Mouse (Mus musculus): ENCODE results near the gene Astl. TPM values are rescaled to one million over a fixed set of nuclear protein-coding genes. Genes with fewer than 3 reads are reported as not detected.

Astl gene
- polyA plus RNA-seq, 1 experiment from 2014 or later = not detected

GRCm38 (mm10) chr2:127391323-127391722 is 52.9 kb downstream of the Astl start:
- no peak for ATAC-seq
- POLR2A ChIA-PET = interaction anchor here (0.9 kb wide), 1 partner anchor 20 kb away, joined by 3 read pairs; no protein-coding TSS in a partner anchor
- DNase-seq (ENCODE audit: low read depth, low spot score) = no peak
- TF ChIP-seq CTCF (IDR thresholded peaks at IDR 0.05) = no peak
- in situ Hi-C loops (cut with MboI; ENCODE audit: low pct_unique_long_range_greater_than_20kb) = no loop called here
- H3K27me3 ChIP-seq = peaks cover 4% of the 10 kb centered on the region
- CTCF ChIA-PET = interaction anchor here (1.1 kb wide), 1 partner anchor 27 kb away, joined by 3 read pairs; no protein-coding TSS in a partner anchor

DNA sequence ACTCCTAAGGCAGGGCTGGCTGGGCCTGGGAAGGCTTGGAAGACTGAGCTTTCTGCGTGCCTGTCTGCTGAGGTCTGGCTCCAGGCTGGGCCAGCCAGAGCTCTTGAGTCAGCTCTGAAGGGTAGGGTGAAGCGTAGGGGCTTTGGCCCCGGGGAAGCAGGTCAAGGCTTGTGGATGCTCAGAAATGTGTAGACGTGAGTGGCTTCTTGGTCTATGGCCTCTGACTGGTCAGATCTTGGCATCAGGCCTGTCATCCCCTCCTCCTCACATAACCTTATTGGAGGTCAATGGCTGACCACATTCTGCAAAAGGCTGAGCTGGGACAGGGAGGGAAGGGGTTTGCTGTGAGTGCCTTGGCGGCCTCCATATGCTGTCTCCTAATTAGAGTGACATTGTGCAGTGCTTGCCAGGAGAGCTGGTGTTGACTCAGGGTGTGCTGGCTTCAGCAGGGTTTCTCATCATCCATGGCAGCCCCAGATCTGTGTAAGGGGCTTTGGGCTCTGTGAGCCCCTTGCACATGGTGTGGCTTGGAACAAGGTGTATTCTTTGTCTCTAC is 56.2 kb downstream of the Astl start:
- ChIA-PET CTCF (no interaction called here), POLR2A (no interaction called here)
- in situ Hi-C loops (cut with MboI; ENCODE audit: low pct_unique_long_range_greater_than_20kb) = no loop called here

DNA sequence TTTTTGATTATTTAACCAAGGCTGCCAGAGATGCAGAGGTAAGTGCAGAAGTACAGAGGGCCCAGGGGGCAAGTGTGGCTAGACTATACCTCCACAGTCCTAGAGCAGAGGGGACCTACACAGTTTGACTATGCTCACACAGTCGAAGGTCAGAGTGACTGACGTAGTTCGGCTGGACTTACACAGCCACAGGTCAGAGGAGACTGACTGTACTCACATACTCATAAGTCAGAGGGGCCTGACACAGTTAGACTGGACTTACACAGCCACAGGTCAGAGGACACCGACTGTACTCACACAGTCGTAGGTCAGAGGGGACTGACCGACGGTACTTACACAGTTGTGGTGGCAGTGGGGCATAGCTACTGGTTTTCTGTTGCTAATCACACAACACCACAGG is 60.3 kb downstream of the Astl start:
- in situ Hi-C loops (cut with MboI; ENCODE audit: low pct_unique_long_range_greater_than_20kb) = no loop called here
- DNase-seq (ENCODE audit: low read depth, low spot score) (no peak), ATAC-seq (no peak)
- peaks cover 4% of the 10 kb centered on the region for H3K27me3 ChIP-seq
- TF ChIP-seq CTCF (IDR thresholded peaks at IDR 0.05) = no peak
- POLR2A ChIA-PET = interaction anchor here (0.7 kb wide), 1 partner anchor 13 kb away, joined by 4 read pairs; no protein-coding TSS in a partner anchor
- CTCF ChIA-PET = no interaction called here

More for the DNA sequence above, 56.2 kb downstream of the Astl start:
- peaks cover 2% of the 10 kb centered on the region for H3K27me3 ChIP-seq
- TF ChIP-seq CTCF (IDR thresholded peaks at IDR 0.05) = no peak
- no peak for DNase-seq (ENCODE audit: low read depth, low spot score)
- ATAC-seq = no peak

Other genes with a start within 250 kb of the Astl start
- 30.1 TPM for gene Ncaph, start 204.7 kb upstream of the Astl start, polyA plus RNA-seq (2021)
- 10.0 TPM for gene Itpripl1, start 195.2 kb upstream of the Astl start, polyA plus RNA-seq (2021)
- gene 1810024B03Rik, start 130.4 kb upstream of the Astl start, polyA plus RNA-seq (2021) = 0.76 TPM
- 108 TPM for gene Snrnp200, start 130.3 kb upstream of the Astl start, polyA plus RNA-seq (2021)
- 70.5 TPM for gene Ciao1, start 90.8 kb upstream of the Astl start, polyA plus RNA-seq (2021)
- 81.1 TPM for gene Tmem127, start 90.7 kb upstream of the Astl start, polyA plus RNA-seq (2021)
- gene Stard7, start 68.4 kb upstream of the Astl start, polyA plus RNA-seq (2021) = 85.1 TPM
- 7.0 TPM for gene Dusp2, start 2.5 kb upstream of the Astl start, polyA plus RNA-seq (2021)
- gene Adra2b, start 24.6 kb downstream of the Astl start, polyA plus RNA-seq (2021) = not detected
- gene Gpat2, start 86.6 kb downstream of the Astl start, polyA plus RNA-seq (2021) = 0.05 TPM
- 40.3 TPM for gene Fahd2a, start 105.9 kb downstream of the Astl start, polyA plus RNA-seq (2021)
- gene Kcnip3, start 183.5 kb downstream of the Astl start, polyA plus RNA-seq (2021) = 4.3 TPM
- not detected for gene Prom2, start 202.8 kb downstream of the Astl start, polyA plus RNA-seq (2021)
- gene Zfp661, start 248.5 kb downstream of the Astl start, polyA plus RNA-seq (2021) = 3.8 TPM
- 87.4 TPM for gene Mrps5, start 248.6 kb downstream of the Astl start, polyA plus RNA-seq (2021)